Mouse (Mus musculus): ENCODE data around the gene Arhgap30.

DNA sequence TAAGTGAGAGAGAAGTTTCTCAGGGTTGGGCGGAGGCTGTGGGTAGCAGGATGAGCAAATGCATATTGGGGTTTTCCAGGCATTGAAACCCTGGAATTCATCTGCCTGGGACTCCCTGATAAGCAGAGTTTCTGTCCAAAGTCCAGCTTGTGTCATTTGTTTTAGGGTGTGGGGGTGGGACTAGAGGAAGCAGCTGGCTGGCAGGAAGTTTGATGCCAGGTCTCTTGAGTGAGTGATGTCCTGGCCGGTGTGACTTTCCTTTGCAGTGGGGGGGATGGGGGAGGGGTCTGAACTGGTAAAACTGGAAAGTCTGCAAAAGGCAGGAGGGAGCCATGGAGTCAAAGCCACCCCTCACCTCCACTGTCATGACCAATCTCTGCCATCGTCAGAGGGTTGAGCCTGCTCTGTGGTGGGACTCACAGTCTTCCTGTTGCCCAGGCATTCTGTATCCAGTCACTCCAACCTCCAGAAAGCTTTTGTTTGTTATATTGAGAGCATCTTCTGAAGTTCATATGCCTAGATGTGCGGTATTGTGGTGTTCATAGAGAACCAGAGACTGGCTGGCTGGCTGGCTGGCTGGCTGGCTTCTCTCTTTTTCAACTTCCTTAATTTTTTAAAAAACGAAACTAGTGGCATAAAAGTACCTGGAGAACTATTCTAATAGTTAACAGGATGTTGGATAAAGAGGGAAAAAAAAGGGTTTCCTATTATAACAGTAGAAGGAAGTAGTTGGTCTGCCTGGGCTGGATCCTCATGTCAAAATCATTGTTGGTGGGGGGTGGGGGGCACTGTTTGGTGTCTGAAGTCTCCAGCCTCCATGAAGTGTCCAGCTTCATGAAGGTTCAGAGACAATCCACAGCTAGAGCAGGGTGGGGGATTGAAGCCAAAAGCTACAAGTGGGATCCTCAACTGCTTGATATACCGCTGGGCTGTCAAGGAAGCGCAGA, 53.0 kb downstream of the Arhgap30 start:
- TF ChIP-seq CTCF (IDR thresholded peaks at IDR 0.05; ENCODE audit: low read depth, low read length) = no peak
- TF ChIP-seq POLR2A (IDR thresholded peaks at IDR 0.05; ENCODE audit: insufficient read depth, low read length) = no peak

Data from ES-Bruce4 (cell line).